Mouse (Mus musculus) lung, postnatal 0 days (tissue): ENCODE results near the gene Med4. TPM values are rescaled to one million over a fixed set of nuclear protein-coding genes. Genes with fewer than 3 reads are reported as not detected.
A peak's percentile ranks its signal among the peaks of the same experiment; 100 is the strongest.

Experiments
- ATAC-seq: fragments of 200-750 bp; cut with Nextera tagmentation; 2 replicates; pipeline ENCODE4 v1.8.0; 2017; ENCODE audit warnings: moderate library complexity
- DNase-seq: peaks from one replicate; pipeline ENCODE4 v3.0.0-alpha.2; 2016; ENCODE audit warnings: low spot score
- H3K27ac ChIP-seq: fragments of 300-500 bp; sonication (generic); 2 replicates; pipeline ENCODE4 v1.5.1; 2014; ENCODE audit warnings: antibody characterized with exemption, mild to moderate bottlenecking, low read length, mixed read lengths
- H3K27me3 ChIP-seq: fragments of 300-500 bp; sonication (generic); replicated peaks from 2 replicates; pipeline ENCODE4 v1.6.1; 2014; ENCODE audit warnings: low read length, mixed read lengths; ENCODE audit not compliant: insufficient read depth
- H3K36me3 ChIP-seq: fragments of 300-500 bp; sonication (generic); 2 replicates; pipeline ENCODE4 v1.6.1; 2014; ENCODE audit warnings: low read length, mixed read lengths; ENCODE audit not compliant: insufficient read depth
- H3K4me1 ChIP-seq: fragments of 300-500 bp; sonication (generic); 2 replicates; pipeline ENCODE4 v1.6.1; 2014; ENCODE audit warnings: antibody characterized with exemption, low read depth, low read length, mixed read lengths; ENCODE audit not compliant: insufficient read depth
- H3K4me2 ChIP-seq: fragments of 300-500 bp; sonication (generic); replicated peaks from 2 replicates; pipeline ENCODE4 v1.6.1; 2014; ENCODE audit warnings: low read depth, mild to moderate bottlenecking, low read length, moderate library complexity, mixed read lengths
- H3K4me3 ChIP-seq: fragments of 300-500 bp; sonication (generic); 2 replicates; pipeline ENCODE4 v1.5.1; 2014; ENCODE audit warnings: low read depth, low read length
- H3K9ac ChIP-seq: fragments of 300-500 bp; sonication (generic); replicated peaks from 2 replicates; pipeline ENCODE4 v1.6.1; 2014; ENCODE audit warnings: low read depth, mild to moderate bottlenecking
- H3K9me3 ChIP-seq: fragments of 300-500 bp; sonication (generic); 2 replicates; pipeline ENCODE4 v1.6.1; 2016; ENCODE audit warnings: low read length, mixed read lengths
- CTCF ChIP-seq: IDR thresholded peaks from 2 replicates; pipeline ENCODE4 v1.5.1; 2016; ENCODE audit warnings: antibody characterized with exemption, mild to moderate bottlenecking
- EP300 ChIP-seq: IDR thresholded peaks from 2 replicates; pipeline ENCODE4 v1.6.1; 2016; ENCODE audit warnings: antibody characterized with exemption, mild to moderate bottlenecking, control low read depth
- WGBS: fragments of 180-500 bp; shearing (Covaris S2); extraction: QIAGEN DNeasy Blood & Tissue Kit; methylation state at CpG from one replicate; pipeline ENCODE4 v1.1.7; 2014; 5-methylcytosine and 5-hydroxymethylcytosine counted together
- polyA plus RNA-seq: library from polyadenylated mRNA; unstranded; fragments of >200 nt; fragmentation: Nextera tagmentation; extraction: Ambion mirVana; gene quantifications from 2 replicates; pipeline ENCODE4 v1.2.1, GENCODE M21; 2015

Med4 gene
- polyA plus RNA-seq = 52.8 and 56.1 TPM in 2 replicates

DNA sequence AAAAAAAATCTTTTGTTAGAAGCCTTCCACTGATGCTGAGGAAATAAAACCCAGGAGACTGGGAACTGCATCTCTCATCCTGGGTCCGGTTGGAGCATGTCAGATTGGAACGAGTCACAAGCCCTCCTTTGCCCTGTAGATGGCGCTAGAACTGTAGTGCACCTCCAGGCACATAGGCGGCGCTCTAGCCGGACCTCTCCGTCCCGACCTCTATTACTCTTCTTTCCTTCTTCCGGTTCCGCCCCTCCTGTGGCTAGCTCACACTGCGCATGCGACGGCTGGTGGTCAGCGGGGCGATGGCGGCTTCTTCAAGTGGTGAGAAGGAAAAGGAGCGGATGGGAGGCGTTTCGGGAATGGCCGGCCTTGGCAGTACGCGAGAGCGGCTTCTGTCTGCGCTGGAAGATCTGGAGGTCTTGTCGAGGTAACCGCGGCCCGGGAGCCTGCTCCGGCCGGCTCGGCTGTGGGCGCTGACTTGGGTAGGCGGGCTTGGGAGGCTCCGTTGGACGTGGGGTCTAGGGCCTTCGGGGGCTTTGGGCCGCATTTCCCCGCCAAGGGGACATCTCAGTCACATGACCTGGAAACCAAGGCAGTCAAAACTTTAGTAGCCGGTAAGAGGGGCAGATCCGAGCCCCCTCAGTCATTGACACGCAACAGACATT, at the start of gene Med4:
Med4 (plus strand) TSS at position 261 of the 659 bp plus-strand sequence.
- TF ChIP-seq CTCF (peak; percentile 100), EP300 (peak; percentile 71; the same call in 1 of the 2 replicates)
- Histone ChIP-seq H3K27ac (0 out of 2 replicates have a peak within 1 kb of the TSS, but pooled peaks have one; percentile 43), H3K9me3 (no peaks in the 10 kb centered on the region), H3K36me3 (no peaks in the 10 kb centered on the region), H3K4me1 (peaks cover 6% of the 10 kb centered on the region; the same call in 1 of the 2 replicates), H3K9ac (peak within 1 kb of the TSS; percentile 83), H3K4me3 (peak within 1 kb of the TSS; percentile 97), H3K27me3 (no peaks in the 10 kb centered on the region), H3K4me2 (peak within 1 kb of the TSS; percentile 81)
- WGBS = under 1% methylated on average over 39 of the region's 41 CpGs
- DNase-seq = peak; percentile 98
- ATAC-seq = peak; percentile 92

DNA sequence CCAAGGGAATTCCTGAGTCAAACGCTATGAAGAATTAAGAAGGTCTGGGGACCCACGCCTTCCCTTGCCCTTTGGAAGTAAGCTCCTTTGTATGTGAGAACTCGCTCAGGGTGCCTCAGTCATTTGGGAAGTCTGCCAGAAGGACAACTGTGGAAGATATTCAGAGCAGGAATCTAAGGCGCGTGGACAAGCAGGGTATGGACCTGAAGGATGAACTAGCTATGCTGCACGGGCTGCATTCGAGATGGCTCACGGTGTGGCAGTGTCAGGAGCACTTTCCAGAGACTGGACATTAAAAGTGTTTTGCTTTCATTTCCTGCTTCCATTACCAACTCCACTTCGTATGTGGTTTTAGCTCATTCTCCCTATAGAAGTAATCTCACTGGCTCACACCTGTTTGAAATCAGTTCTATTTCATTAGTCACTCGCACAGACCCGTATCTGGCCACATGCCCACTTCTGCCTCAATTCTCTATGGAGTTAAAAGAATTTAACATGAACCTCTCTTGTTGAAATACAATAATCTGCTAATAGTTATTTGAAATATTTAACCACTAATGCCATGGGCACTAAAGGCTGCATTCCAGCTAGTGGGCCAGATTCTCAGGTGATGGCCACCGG, 49.2 kb upstream of the Med4 start:
- DNase-seq (no peak), ATAC-seq (no peak)
- H3K4me1 ChIP-seq = no peaks in the 10 kb centered on the region
- 67% methylated on average over 12 of the region's 12 CpGs for WGBS
- H3K4me2 ChIP-seq = no peak overlapping the region
- H3K9me3 ChIP-seq = no peaks in the 10 kb centered on the region
- H3K9ac ChIP-seq = no peak overlapping the region
- TF ChIP-seq CTCF (no peak), EP300 (no peak)
- no peak overlapping the region for H3K4me3 ChIP-seq
- no peaks in the 10 kb centered on the region for H3K27me3 ChIP-seq
- H3K36me3 ChIP-seq = no peaks in the 10 kb centered on the region
- no peak overlapping the region for H3K27ac ChIP-seq

DNA sequence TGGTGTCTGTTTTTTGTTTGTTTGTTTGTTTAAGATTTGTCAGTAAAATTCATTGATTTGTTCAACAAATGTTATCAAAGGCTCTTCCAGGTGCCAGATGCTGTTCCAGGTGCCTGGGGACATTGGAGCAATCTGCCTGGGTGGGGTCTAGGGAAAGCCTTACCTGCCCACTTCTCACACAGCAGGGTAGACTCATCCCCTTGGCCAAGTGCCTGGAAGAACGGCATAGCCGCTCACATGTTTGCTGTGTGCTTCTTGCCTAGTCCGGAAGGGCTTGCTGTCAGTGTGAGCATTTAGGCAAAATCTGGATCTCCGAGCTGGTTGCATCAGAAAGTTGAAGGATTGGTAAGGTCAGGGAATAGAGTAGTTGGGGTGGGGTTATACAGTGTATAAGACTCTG, 47.6 kb upstream of the Med4 start:
- TF ChIP-seq CTCF (no peak), EP300 (no peak)
- Histone ChIP-seq H3K9ac (no peak overlapping the region), H3K27ac (no peak overlapping the region), H3K36me3 (no peaks in the 10 kb centered on the region), H3K9me3 (no peaks in the 10 kb centered on the region), H3K4me3 (no peak overlapping the region), H3K27me3 (no peaks in the 10 kb centered on the region), H3K4me2 (no peak overlapping the region), H3K4me1 (no peaks in the 10 kb centered on the region)
- WGBS = 74% methylated on average over 4 of the region's 4 CpGs
- DNase-seq (no peak), ATAC-seq (no peak)

DNA sequence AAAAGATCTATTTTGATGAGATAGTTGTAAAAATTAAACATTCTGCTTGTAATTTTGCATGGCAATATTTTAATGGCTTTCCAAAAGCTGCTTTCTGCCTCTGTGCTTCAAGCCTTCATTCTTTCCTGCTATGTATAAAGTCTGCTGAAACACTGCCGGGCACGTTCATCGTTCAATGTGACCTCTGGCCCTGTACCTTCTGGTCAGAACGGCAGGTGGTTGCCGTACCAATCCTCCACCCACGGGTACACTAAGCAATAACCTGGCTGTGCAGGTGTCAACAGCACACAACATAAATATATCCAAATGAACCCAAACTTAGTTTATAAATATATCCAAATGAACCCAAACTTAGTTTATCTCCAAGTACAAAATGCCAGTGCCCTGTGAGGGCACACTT, 42.1 kb upstream of the Med4 start:
- no peak for ATAC-seq
- 0 out of 2 replicates have a peak, but pooled peaks cover 2% of the 10 kb centered on the region for H3K4me1 ChIP-seq

DNA sequence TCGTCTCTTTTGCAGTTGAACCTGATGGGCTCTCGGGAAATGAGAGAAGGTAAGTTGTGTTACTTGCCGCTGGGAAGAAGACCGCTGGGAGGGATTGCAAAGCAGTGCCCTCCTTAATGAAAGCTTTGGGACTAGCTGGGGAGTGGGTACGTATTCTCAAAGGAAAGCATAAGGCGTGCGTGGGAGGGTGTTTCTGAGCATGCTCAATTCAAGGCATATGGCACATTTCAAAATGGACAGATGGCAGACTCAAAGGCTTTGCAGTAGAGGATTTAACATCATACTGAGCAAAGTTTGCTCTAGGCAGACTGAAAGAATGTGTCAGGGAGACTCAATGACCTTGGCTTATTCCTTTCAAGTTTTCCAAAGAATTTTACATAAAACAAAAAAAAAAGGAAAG, 40.3 kb upstream of the Med4 start:
- H3K27me3 ChIP-seq = no peaks in the 10 kb centered on the region
- H3K27ac ChIP-seq = no peak overlapping the region
- DNase-seq = no peak
- no peak overlapping the region for H3K4me2 ChIP-seq
- WGBS = 82% methylated on average over 7 of the region's 7 CpGs
- no peaks in the 10 kb centered on the region for H3K36me3 ChIP-seq
- no peak for TF ChIP-seq EP300
- no peak for TF ChIP-seq CTCF
- no peak for ATAC-seq
- no peaks in the 10 kb centered on the region for H3K9me3 ChIP-seq
- no peak overlapping the region for H3K4me3 ChIP-seq
- H3K9ac ChIP-seq = no peak overlapping the region
- 0 out of 2 replicates have a peak, but pooled peaks cover 7% of the 10 kb centered on the region for H3K4me1 ChIP-seq

More for the DNA sequence above, 42.1 kb upstream of the Med4 start:
- Histone ChIP-seq H3K9ac (no peak overlapping the region), H3K27me3 (no peaks in the 10 kb centered on the region), H3K4me2 (no peak overlapping the region), H3K36me3 (no peaks in the 10 kb centered on the region), H3K27ac (no peak overlapping the region), H3K4me3 (no peak overlapping the region), H3K9me3 (no peaks in the 10 kb centered on the region)
- WGBS = 70% methylated on average over 6 of the region's 6 CpGs
- TF ChIP-seq CTCF (no peak), EP300 (no peak)
- DNase-seq = no peak

DNA sequence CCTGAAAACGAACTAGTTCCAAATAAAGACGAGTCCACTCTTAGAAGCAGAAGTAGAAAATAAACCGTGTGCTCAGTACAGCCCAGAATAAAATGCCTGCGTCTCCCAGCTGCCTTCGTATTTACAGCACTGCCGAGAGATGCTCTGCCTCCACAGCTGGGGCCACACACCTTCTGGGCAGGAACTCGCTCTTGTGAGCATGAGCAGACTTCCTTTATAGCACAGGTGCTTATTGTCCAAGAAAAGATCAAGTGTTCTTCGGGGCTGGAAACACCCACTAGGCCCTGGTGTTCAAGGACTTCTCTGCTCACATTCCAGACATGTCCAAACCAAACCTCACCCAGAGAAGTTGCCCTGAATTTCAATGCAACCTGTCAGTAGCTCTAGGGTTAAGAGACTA, 39.2 kb upstream of the Med4 start:
- no peak overlapping the region for H3K4me3 ChIP-seq
- H3K27ac ChIP-seq = no peak overlapping the region; the same call in 1 of the 2 replicates
- peak; percentile 89 for ATAC-seq
- WGBS = 47% methylated on average over 8 of the region's 8 CpGs
- peaks cover 8% of the 10 kb centered on the region; the same call in 1 of the 2 replicates for H3K4me1 ChIP-seq
- H3K9ac ChIP-seq = no peak overlapping the region
- no peaks in the 10 kb centered on the region for H3K9me3 ChIP-seq
- no peaks in the 10 kb centered on the region for H3K36me3 ChIP-seq
- 0 out of 2 replicates have a peak overlapping the region, but pooled peaks have one; percentile 17 for H3K4me2 ChIP-seq
- TF ChIP-seq EP300 (peak; percentile 62), CTCF (no peak)
- peak; percentile 83 for DNase-seq
- H3K27me3 ChIP-seq = no peaks in the 10 kb centered on the region
